Mouse (Mus musculus): Measurements from ENCODE around the gene Nos1ap.

The Nos1ap gene

DNA sequence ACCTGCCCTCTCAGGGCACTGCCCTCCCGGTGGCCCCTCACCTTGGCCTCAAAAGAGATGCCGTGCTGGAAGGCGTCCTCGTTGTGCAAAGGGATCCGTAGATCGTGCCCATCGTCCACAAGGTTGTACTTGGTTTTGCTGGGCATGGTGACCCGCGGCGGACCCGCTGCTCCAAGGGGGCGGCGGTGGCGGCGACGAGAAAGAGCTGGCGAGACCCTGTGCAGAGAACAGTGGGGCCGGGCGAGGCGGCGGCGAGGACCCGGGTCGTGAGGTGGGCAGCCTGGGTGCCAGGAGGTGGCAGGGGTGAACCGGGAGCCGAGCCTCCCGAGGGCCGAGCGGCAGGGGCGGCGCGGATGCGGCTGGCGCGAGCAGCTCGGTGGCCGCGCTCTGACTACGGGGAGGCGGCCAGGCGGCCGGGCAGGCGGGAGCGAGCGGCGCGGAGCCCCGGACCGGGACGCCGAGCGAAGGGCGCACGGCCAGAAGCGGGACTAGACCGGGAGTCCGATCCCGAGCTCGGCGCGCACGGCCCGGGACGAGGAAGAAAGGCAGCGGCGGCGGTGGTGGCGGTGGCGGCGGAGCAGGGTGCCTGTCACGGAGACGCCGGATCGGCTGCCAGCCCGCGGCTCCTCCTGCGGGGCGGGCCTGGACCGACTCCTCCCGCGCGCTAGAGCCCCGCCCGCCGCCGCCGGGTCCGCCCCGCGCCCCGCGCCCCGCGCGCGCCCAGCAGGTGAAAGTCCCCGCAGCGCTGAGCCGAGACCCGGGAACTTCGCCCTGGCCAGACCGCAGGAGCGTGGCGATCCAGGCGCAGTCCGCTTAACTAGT is at the start of gene Nos1ap:
Gene Nos1ap, minus strand, starts transcription at position 643 of the 822 bp plus-strand sequence.
- in situ Hi-C loops (cut with MseI, MboI), result no loop called here

DNA sequence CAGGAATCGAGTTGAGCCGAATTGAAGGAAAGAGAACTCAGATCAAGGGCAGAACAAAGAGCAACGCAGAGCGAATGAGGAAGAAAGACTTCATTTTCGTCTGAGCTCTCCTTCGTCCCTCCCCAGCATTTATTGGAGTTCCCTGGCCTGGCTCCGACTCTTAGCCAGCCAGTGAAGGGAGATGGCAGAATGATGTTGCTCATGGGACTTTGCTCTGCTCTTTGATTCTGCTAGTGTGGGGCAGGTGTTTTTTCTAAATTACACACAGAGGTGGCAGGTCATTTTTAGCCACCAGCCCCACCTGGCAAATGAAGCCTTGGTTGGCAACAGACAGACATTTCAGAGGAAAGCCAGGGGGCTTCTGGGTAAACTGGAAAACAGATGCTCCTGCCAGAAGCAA is 49.3 kb upstream of the Nos1ap start:
- in situ Hi-C loops (cut with MseI, MboI), result loop anchor here in 1 of 2 experiments (10.0 kb wide), 1 partner anchor 196 kb away; no protein-coding TSS in a partner anchor

DNA sequence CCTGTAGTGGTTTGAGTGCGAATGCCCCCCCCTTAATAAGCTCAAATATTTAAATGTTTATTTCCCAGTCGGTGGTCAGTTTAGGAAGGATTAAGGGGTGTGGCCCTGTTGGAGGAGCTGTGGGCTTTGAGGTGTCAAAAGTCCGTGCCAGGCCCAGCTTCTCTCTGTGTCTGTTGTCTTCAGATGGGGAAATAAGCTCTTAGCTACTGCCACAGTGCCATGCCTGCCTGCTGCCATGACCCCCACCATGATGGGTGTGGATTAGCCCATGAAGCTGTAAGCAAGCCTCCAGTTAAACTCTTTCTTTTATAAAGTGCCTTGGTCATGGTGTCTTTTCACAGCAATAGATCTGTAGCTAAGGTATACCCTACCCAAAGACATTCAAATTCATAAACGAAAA is 43.2 kb upstream of the Nos1ap start:
- in situ Hi-C loops (cut with MseI, MboI), result loop anchor here (5.0 to 10.0 kb wide), 2 partner anchors 202 to 204 kb away; no protein-coding TSS in a partner anchor

DNA sequence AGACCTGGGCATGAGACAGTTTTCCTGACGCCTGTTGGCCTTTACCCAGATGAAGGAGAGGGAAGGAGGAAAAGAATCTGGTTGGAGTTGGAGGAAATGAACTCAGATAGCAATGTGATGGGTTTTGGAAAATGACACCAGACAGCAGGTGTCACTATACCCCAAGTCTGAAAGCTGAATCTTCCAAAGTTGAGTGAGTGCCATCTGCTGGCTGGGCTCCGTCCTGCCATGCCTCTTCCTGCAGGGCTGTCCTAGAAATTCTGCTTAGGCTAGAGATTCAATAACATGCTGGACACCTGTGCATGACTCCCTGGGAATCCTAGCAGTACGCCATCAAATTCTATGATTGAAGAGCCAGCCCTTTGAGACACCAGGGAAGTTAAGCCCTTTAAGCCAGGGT is 42.7 kb upstream of the Nos1ap start:
- in situ Hi-C loops (cut with MseI, MboI), result loop anchor here (5.0 to 10.0 kb wide), 2 partner anchors 202 to 205 kb away; no protein-coding TSS in a partner anchor

DNA sequence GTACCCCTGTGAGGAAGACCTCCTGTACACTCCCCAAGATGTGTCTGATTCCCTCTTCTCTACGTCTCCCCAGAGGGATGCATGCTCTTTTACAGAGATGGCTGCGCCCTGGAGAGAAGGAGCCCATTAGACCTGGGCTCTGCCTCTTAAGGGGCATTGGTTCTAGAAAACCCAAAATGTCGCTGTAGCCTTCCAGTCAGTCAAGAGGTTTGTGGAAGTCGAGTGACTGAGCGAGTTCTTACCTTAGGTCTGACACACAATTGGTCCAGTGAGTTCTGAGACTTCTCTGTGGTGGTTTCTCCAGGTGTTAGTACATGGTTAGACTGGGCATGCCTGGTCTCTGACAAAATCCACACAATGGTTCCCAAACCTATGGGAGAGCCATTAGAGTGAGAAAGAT is 41.9 kb upstream of the Nos1ap start:
- in situ Hi-C loops (cut with MseI, MboI), result loop anchor here (5.0 to 10.0 kb wide), 2 partner anchors 203 to 206 kb away; no protein-coding TSS in a partner anchor

DNA sequence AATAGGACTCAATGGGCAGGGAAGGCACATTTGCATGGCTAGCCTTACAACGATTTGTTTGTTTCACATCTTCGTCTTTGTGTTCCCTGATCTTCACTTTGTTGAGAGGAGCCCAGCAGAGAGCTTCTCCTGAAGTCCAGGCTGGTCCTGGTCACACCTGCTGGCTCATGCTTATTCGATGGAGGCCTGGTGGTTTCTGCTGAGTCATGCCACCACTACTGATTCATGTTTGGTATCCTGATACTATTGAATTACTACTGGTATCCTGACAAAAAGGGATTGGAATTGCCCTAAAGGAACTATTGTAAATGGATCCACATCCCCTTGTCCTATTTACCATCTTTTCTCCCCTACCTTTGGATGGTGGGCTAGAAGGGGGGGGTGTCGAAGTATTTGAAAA is 40.8 kb upstream of the Nos1ap start:
- in situ Hi-C loops (cut with MseI, MboI), result loop anchor here (5.0 to 10.0 kb wide), 2 partner anchors 204 to 207 kb away; no protein-coding TSS in a partner anchor

DNA sequence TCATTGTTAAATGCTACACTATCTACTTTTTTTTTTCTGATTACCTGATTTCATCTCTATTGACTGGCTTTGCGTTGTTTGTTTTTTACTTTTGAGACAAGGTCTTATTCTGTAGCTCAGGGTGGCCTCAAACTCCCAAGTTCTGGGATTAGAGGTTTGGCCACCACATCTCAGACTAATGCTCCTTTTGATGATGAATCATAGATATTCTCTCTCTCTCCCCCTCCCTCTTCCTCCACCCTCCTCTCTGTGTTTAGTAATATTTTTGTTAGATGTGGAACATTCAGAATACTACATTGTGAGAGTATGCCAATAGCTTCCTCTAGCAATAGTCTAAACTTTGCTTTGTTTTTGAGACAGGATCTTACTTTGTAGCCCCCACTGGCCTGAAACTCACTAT is 33.8 kb upstream of the Nos1ap start:
- in situ Hi-C loops (cut with MseI, MboI), result no loop called here

DNA sequence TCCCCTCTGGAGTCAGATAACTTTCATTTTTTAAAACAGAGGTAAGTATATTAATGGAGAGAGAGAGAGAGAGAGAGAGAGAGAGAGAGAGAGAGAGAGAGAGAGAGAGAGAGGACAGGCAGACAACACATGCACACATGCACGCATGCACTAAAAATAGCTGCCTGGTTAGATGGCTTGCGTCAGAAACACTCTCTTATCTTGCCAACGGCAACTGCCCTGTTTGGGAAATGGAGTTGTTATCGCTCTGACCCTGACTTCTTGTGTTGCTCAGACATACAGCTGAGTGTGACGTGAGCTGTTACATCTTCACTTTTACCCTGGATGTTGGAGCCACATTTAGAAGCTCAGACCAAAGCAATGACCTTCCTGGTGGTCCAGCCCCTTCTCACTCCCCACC is 33.3 kb upstream of the Nos1ap start:
- in situ Hi-C loops (cut with MseI, MboI), result no loop called here

DNA sequence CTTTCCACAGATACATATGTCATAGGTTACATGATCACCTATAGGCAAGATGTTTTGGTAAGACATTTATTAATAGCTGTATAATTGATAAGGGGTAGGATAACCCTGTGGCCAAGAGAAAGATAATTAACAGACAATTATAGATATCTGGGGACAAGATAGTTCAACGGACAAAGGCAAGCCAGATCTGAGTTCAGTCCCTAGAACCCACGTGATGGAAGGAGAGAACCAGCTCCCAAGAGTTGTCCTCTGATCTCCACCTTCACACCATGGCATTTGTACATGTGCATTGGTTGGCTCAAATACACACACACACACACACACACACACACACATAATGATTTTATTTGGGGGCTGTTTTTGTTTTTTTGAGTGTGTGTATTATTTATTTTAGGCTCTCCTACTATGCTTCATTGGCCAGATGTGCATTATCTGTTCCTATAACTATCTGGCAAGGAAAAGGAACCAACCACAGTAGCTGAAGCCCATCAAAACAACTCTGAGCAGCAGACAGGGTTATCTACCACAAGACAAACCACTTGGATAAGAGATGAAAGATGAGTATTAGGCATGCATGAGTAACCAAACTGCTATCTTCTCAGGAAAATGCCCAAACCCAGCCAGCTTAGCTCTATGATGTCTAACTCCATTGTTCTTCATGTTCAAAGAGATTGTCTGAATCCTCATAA is 30.2 kb upstream of the Nos1ap start:
- in situ Hi-C loops (cut with MseI, MboI), result loop anchor here in 1 of 2 experiments (10.0 kb wide), 1 partner anchor 325 kb away; no protein-coding TSS in a partner anchor

DNA sequence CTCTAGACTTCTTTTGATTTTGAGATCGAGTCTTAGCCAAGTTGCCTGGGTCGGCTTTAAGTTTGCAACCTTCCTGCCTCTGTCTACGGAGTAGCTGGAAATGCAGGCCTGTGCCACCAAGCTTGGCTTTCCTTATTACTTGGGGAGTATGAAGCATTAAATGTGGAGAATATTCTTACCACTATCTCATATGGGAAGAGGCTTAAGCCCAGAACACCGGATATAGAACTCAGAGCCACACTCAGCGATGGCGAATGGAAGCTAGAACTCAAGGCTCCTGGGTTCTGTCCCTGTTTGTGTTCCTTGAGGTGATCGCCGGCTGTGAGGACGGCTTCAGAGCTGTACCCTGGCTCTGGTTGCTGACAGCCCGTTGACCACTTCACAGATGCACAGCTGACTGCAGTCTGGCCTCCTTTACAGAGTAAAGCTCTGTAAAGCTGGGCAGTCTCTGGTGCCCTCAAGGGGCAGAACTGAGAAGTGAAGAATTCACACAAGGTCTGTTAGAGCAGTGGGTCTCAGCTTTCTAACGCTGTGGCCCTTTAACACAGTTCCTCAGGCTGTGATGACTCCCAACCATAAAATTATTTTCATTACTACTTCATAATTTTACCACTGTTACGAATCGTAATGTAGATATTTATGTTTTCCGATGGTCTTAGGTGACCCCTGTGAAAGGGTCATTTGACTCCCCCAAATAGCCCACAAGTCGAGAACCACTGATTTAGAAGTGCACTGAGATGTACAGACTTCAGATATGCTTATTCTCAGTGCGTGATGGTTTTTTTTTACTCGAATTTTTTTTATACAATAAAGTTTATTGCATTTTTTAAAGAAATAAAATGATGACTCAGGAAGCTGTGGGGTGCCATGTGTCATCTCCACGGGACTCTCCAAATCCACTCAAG is 23.6 kb upstream of the Nos1ap start:
- in situ Hi-C loops (cut with MseI, MboI), result loop anchor here (5.0 to 10.0 kb wide), 3 partner anchors 216 to 321 kb away; no protein-coding TSS in a partner anchor

DNA sequence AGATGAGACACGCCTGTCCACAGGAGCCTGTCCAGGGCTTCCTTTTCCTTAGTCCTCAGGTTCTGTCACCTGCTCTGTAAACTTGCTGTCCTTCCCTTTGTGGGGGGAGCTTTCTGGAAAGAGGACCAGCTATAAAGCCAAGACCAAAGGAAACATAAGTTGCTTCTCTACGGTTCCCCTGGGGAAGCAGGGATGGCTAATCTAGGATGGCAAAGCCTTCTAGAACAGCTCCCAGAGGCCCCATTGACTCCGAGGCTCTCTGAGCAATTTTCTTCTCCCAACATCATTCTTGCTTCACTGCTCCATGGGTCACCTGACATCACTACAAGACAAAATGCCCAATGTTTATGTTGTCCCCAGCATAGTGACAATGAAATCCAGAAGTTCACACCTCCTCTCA is 22.0 kb upstream of the Nos1ap start:
- in situ Hi-C loops (cut with MseI, MboI), result loop anchor here (5.0 to 10.0 kb wide), 3 partner anchors 214 to 319 kb away; no protein-coding TSS in a partner anchor

DNA sequence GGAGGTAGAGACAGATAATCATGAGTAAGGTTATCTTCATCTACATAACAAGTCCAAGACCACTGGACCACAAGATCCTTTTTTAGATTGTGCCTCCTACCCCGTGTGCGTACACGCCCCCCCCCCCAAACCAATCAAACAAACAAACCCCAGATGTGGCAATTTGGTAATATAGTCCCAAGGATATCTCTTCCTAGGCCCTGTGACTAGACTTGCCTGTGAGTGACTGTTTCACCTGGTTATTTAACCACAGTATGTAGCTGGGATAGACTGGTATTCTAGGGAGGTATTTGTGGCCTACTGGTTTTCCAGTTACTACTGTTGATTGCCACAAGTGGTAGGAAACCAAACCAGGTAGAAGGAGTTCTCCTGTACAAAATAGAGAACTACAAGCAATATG is 21.0 kb upstream of the Nos1ap start:
- in situ Hi-C loops (cut with MseI, MboI), result loop anchor here (5.0 to 10.0 kb wide), 3 partner anchors 213 to 318 kb away; no protein-coding TSS in a partner anchor

DNA sequence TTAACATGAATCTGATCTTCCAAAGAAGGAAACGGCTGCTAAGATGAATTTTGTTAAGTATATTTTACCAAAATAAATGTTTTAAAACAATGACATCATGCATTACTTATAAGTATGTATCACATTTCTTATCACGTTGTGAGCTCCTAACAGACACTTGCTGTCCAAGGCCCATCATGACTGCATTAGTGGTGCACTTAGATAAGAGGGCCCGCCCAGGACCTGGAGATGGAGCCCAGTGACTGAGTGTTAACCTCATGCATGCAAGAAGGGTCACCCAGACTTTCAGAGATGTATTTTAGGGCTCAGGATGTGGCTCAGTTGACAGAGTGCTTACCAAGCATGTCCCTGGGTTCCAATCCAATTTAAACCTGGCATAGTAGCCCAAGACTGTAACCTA is 20.6 kb upstream of the Nos1ap start:
- in situ Hi-C loops (cut with MseI, MboI), result loop anchor here (5.0 to 10.0 kb wide), 3 partner anchors 213 to 318 kb away; no protein-coding TSS in a partner anchor

DNA sequence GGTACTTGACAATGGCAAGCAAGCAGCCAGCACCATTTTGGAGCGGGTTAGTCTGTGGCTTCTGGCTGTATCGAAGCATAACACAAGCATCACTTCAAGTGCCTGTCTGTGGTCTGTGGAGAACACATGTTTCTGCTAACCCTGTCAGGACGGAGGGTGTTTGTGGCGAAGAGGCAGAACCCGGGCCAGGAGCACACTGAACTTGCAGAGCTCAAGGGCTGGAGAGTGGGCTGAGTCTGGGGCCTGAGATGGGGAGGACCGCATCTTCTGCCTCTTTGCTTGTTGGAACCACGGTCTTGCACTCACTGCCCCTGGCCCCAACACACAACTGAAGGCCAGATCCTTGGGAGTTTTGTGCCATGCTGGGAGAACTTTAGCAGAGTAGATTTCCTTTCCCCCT is 20.2 kb upstream of the Nos1ap start:
- in situ Hi-C loops (cut with MseI, MboI), result loop anchor here (5.0 to 10.0 kb wide), 3 partner anchors 213 to 318 kb away; no protein-coding TSS in a partner anchor

DNA sequence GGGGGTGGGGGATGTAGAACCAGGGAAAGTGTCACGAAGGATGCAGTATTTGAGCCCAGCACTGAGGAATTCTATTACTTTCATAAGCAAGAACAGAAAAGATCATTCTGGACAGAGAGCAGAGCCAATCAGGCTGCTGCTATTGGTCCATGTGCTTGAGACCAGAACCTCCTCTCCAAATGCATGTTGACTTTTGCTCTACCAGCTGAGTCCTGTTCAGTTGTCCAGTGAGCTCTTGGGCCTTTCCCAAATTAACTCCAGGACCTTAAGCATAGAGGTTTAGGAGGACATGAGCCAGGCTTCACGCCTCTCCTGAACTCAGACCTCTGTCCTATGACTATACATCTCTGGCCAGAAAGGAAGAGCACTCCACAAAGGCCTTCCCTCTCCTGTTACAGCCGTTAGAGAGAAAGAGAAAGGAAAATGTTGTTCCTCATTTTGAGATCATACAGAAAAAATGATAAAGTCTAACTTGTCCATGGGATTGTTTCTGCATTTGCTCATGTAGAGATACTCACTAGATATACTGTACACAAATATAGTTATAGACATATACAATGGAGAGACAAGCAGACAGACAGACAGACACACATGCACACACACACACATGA is 18.9 kb upstream of the Nos1ap start:
- in situ Hi-C loops (cut with MseI, MboI), result no loop called here

DNA sequence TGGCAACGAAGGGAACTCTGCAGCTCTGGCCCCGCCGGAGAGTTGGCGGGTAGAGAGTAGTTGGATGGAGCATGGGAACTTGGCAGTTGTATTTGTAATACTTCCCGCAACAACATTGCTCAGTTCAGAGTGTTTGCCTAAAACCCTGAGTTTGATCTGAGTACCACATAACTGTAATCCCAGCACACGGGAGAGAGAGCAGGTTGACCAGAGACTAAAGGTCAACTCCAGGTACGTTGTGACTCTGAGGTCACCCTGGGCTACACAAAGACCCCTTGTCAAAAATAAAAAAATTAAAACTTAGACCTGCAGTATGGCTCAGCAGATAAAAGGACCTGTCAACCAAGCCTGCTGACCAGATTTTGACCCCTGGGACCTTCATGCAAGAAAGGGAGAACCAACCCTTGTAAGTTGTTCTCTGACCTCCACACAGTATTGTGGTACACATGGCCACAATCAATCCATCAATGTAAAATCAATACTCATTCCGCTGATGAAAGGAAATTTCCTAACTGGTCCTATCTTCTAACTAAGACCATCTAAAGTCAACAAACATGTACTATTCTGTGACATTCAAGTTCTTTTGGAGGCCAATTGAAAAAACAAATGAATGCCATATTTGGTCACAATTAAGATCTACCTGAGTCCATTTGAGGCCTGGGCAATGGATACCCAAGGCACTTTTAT is 17.7 kb upstream of the Nos1ap start:
- in situ Hi-C loops (cut with MseI, MboI), result no loop called here

DNA sequence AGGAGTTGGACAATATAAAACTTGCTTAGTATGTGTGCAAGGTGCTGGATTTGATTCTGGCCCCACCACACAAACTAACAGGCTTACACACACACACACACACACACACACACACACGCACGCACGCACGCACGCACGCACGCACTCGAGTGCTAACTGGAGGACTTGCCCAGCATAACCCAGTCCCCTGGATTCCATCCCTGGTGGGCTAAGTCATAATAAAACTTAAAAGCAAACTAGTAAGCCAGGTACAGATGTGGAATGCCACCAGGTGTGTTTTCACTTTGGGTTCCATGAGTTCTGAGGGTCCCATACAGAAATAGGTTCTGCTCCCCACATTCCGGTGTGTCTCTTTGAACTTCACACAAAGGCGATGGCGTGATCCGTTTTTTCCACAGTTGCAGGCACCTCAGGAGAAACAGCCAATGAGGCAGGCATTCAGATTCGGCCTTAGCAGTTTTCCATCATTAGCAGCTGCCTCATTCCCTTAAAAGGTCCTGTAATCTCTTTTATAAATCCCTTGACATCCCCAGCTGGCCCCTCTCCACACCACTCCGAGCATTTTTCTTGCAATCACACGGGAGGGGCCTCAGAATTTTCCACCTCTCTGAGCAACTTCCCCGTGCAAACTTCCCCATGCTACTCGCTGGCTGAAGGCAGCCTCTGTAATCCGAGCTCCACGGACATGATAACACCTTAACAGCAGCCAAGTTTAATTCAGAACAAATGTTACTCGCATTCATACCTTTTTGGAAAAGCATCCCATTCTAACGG is 15.8 kb upstream of the Nos1ap start:
- in situ Hi-C loops (cut with MseI, MboI), result no loop called here

DNA sequence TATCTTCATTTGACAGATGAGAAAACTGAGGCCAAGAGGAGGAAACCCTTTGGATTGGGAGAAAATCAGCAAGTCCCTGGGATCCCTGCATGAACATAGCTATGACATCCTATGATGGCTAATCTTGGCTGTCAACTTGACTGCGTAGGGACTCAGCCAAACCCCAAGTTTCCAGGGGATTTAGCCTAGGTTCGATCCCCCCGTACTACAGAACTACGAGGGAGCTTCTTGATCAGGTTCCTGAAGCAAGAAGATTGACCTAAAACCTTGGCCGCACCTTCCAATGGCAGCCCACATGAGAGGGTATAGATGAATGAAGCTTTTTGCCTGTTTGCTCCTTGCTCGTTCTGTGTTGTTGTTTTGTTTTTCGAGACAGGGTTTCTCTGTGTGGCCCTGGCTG is 4.9 kb upstream of the Nos1ap start:
- in situ Hi-C loops (cut with MseI, MboI), result no loop called here

DNA sequence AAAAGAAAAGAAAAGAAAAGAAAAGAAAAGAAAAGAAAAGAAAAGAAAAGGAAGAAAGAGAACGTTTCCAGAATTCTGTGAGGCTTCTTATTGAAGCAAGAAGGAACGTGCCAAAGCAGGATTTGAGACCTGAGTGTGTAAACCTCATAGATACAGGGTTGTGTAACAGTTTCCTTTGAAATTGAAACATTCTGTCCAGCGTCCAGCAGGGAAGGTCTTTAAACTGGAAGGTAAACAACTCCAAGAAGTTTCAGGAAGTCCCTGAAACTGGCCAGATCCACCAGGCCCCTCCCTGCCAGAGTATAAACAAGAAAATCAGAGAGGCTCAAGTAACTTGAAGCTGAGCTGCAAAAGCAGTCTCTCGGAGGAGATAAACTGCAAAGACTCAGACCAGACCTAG is 870 bp upstream of the Nos1ap start:
- in situ Hi-C loops (cut with MseI, MboI), result no loop called here

DNA sequence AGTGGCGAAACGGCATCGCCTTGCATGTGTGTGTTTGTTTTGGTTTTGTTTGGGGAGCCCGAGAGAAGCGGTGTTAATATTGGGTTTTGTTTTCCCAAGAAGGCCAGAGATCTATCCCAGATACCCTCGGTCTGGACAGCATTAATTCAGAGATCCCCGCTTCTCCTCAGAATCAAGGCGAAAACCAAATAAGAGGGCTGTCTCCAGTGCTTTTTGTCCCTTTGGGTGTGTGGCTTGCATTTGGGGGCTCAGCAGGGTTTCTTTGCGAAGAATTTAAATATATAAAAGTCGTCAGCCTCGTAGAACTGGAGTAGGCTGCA is 340 bp upstream of the Nos1ap start:
- in situ Hi-C loops (cut with MseI, MboI), result no loop called here

Data from mouse trophoblast stem cell (cell line).